Mouse (Mus musculus): ENCODE measurements around the gene Nkx1-2.

GRCm38 (mm10) chr7:132646514-132646913 lies 47.1 kb upstream of the Nkx1-2 start:
- no peak for TF ChIP-seq ZC3H11A (IDR thresholded peaks at IDR 0.05; ENCODE audit: borderline replicate concordance, low read depth, low read length)
- TF ChIP-seq ZNF384 (IDR thresholded peaks at IDR 0.05; ENCODE audit: low read depth, low read length): no peak
- TF ChIP-seq HCFC1 (IDR thresholded peaks at IDR 0.05; ENCODE audit: borderline replicate concordance, insufficient read depth, low read length): no peak

Data from ES-E14 (cell line).